ENCODE assay signal across 8 mouse cellular contexts in genomic region chr6:135543390-135543789, GRCm38 (mm10).
"Had no signal": no experiment of that assay in that cellular context is flagged by ENCODE, and none has a peak within 500 bp of the region (broad histone marks: within the 10 kb centered on the region; RNA-seq: fewer than 3 reads in every experiment).

No protein-coding gene starts in this region.

- H3K27me3 ChIP-seq: kidney, embryonic 15.5 days; midbrain, embryonic 13.5 days had no signal

- H3K9ac ChIP-seq: kidney, embryonic 15.5 days; limb, embryonic 13.5 days; liver, embryonic 14.5 days; midbrain, embryonic 13.5 days had no signal

- H3K4me3 ChIP-seq: kidney, embryonic 15.5 days; limb, embryonic 13.5 days; midbrain, embryonic 13.5 days had no signal

- H3K27ac ChIP-seq: kidney, embryonic 15.5 days; limb, embryonic 13.5 days; liver, embryonic 14.5 days; midbrain, embryonic 13.5 days had no signal

- H3K4me2 ChIP-seq: kidney, embryonic 15.5 days; limb, embryonic 13.5 days; midbrain, embryonic 13.5 days had no signal

- H3K36me3 ChIP-seq: kidney, embryonic 15.5 days; limb, embryonic 13.5 days; midbrain, embryonic 13.5 days had no signal

- H3K9me3 ChIP-seq: kidney, embryonic 15.5 days; limb, embryonic 13.5 days; midbrain, embryonic 13.5 days had no signal

- DNase-seq: lung, adult 18-20 months; right cerebral cortex, adult 18-20 months; right cerebral cortex, postnatal 25 days; thymus, postnatal 36 days had no signal
